Mouse (Mus musculus) kidney, adult 8-10 months (tissue): Measurements from ENCODE around the gene Gm10999.
"Not testable (repeated sequence)": the region's sequence is repeated elsewhere in the genome, so short reads cannot be mapped to it uniquely, and the experiment has no call there.

Experiments
- DNase-seq, 2 experiments: peaks; one replicate each; pipeline ENCODE4 v3.0.0; 2022

Gene Gm10999

DNA sequence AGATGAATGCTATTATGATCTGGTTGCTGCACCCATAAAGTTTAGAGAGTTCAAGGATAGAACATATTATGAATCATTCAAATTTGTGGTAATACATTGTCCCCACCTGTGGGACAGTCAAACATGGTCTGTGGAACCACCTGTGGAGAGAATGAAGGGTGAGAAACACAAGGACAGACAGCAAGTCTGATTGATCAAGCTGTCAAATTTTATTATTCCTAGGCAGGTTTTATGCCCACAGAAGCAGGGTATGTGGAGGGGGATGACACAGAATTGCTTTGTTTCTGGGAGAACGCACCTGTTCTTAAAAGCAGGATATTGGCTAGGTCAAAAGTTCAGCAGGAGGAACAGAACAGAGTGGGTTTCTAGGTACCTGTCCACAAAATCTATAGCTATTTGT lies at the start of gene Gm10999:
TSS of gene Gm10999 (minus strand) at position 101 of the 400 bp plus-strand sequence.
- no peak for DNase-seq

DNA sequence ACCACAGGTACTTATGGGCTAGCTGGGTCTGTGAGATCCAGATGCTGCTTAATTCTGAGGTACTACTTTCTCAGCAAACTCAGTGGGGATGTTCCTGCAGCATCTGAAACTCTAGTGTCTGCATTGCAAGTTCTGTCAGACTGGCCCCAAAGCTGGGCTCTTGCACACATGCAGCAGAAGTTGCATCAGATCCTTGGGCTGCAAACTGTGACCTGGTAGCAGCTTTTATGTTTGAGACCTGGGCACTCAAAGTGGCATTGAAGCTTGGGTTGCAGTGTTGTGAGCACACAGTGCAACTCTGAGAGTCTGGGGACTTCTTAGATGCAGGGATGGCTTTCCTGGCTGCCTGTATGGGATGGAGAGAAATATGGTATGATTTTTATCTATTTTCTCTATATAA lies 2.0 kb upstream of the Gm10999 start:
- DNase-seq = no peak

DNA sequence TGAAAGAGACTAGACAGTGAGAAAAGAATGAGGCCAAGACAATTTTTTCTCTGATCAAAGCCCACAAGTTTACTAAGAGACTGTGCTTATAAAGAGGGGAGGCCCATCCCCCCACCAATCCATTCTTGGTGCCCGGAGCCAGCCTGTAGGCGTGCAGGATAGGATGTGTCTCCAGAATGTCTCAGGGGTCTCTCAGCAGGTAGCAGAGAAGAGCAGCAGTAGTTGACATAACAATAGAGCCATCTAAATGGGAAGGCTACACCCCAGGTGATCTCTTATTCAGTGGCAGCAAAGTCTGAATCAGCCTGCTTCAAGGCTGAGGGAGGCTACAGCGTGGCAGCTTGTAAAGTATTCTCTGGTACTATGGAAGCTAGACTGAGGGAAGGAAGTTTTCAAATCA lies 15.7 kb downstream of the Gm10999 start:
- DNase-seq = not testable (repeated sequence)
